In the genomic region with DNA sequence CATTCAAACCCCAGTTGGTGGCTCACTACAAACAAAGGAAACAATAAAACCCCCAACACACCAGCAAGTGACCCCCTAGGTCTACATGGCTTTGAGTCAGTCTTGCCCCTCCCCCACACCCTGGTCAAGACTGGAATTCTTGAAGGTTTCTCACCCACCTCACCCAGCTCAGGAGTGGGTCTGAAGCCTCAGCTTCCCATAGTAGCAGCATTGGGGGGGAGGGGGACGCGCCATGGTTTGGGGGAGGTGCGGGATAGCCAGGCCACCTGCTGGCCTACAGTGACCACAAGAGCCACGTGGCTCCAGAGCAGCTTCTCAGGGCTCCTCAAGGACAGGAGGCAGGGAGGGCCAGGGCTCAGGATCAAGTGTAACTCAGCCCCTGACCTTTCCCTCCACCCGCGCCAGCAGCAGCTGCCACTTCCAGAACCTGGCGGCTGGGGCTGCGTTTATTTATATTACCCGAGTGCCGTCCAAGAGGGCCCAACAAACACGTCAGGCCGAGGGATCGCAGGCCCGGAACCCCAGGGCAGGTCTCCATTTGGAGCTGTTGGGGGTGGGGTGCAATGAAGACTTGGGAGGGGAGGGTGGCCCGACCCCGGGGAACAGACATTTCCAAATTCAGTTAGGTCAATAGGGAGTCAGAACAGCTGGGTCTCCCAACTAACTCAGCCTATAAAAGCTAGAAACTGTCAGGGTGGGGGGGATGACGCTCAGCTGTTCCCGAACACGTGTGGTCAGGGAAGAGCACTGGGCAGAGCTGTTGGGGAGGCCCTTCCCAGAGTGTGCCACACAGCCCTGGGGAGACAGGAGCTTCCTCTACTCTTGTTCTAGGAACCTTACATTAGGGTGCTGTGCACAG, we compare ENCODE assay signal across 9 mouse cellular contexts. TPM values are rescaled to one million over a fixed set of nuclear protein-coding genes. Genes with fewer than 3 reads are reported as not detected.
A peak's percentile ranks its signal among the peaks of the same experiment; 100 is the strongest.
DNase-seq lines count a peak whose midpoint lies in the region; ATAC-seq and TF ChIP-seq lines count a peak whose summit lies in the region.
"Had no signal": no experiment of that assay in that cellular context is flagged by ENCODE, and none has a peak within 500 bp of the region (broad histone marks: within the 10 kb centered on the region; RNA-seq: fewer than 3 reads in every experiment).

No protein-coding gene starts in this region.

- H3K4me2 ChIP-seq in forebrain, embryonic 16.5 days (ENCODE audit: low read length) = peak overlapping the region; percentile 63
- no peak overlapping the region for H3K4me2 ChIP-seq in hindbrain, embryonic 11.5 days (replicated peaks; ENCODE audit: low read depth, low read length)
- H3K4me2 ChIP-seq in limb, embryonic 14.5 days (replicated peaks; ENCODE audit: low read depth, low read length, severe bottlenecking) = peak overlapping the region; percentile 53
- peak overlapping the region; percentile 62 for H3K4me2 ChIP-seq in midbrain, embryonic 15.5 days

- ATAC-seq in forebrain, embryonic 16.5 days = no peak
- peak; percentile 31; the same call in 1 of the 2 replicates for ATAC-seq in hindbrain, embryonic 11.5 days (ENCODE audit: low FRiP score)
- ATAC-seq in limb, embryonic 14.5 days (ENCODE audit: low FRiP score, low read depth) = peak; percentile 53
- peak; percentile 10; the same call in 1 of the 2 replicates for ATAC-seq in midbrain, embryonic 15.5 days (replicated peaks)

- no peak overlapping the region; the same call in 1 of the 2 replicates for H3K9ac ChIP-seq in forebrain, embryonic 16.5 days (replicated peaks; ENCODE audit: low read depth, low read length)
- 0 out of 2 replicates have a peak overlapping the region, but pooled peaks have one; percentile 24 for H3K9ac ChIP-seq in hindbrain, embryonic 11.5 days (ENCODE audit: low read depth, low read length)
- H3K9ac ChIP-seq in limb, embryonic 14.5 days (ENCODE audit: low read depth, low read length, severe bottlenecking) = peak overlapping the region; percentile 48; the same call in 1 of the 2 replicates
- no peak overlapping the region for H3K9ac ChIP-seq in midbrain, embryonic 15.5 days

- no peak for TF ChIP-seq CTCF in thymus, adult 2 months (IDR thresholded peaks at IDR 0.05; ENCODE audit: borderline replicate concordance, control insufficient read depth, extremely low read depth, insufficient read depth, low read length, poor library complexity)

- no peaks in the 10 kb centered on the region for H3K27me3 ChIP-seq in thymus, adult 2 months (ENCODE audit: control insufficient read depth, insufficient read depth, low read length)
- H3K27me3 ChIP-seq in forebrain, embryonic 16.5 days (replicated peaks; ENCODE audit: control insufficient read depth, insufficient read depth, low read length) = no peaks in the 10 kb centered on the region
- H3K27me3 ChIP-seq in hindbrain, embryonic 11.5 days (ENCODE audit: control insufficient read depth, insufficient read depth, low read length) = no peaks in the 10 kb centered on the region
- no peaks in the 10 kb centered on the region for H3K27me3 ChIP-seq in limb, embryonic 14.5 days (ENCODE audit: control insufficient read depth, insufficient read depth, low read length)
- no peaks in the 10 kb centered on the region for H3K27me3 ChIP-seq in midbrain, embryonic 15.5 days (replicated peaks)

- peak overlapping the region; percentile 21; the same call in 1 of the 2 replicates for H3K4me3 ChIP-seq in thymus, adult 2 months (ENCODE audit: control insufficient read depth, insufficient read depth, low read length)
- H3K4me3 ChIP-seq in forebrain, embryonic 16.5 days (replicated peaks; ENCODE audit: low read length) = peak overlapping the region; percentile 33
- H3K4me3 ChIP-seq in hindbrain, embryonic 11.5 days (ENCODE audit: low read depth, low read length) = no peak overlapping the region
- peak overlapping the region; percentile 21; the same call in 1 of the 2 replicates for H3K4me3 ChIP-seq in limb, embryonic 14.5 days (replicated peaks; ENCODE audit: low read length)
- peak overlapping the region; percentile 31; the same call in 1 of the 2 replicates for H3K4me3 ChIP-seq in midbrain, embryonic 15.5 days

- TF ChIP-seq POLR2A in thymus, adult 2 months (IDR thresholded peaks at IDR 0.05; ENCODE audit: control insufficient read depth, extremely low read depth, insufficient read depth, low read length, poor library complexity) = no peak
- no peak for TF ChIP-seq POLR2A in limb, embryonic 14.5 days (IDR thresholded peaks at IDR 0.05; ENCODE audit: borderline replicate concordance, extremely low read depth, insufficient read depth, insufficient read length)

- 21% methylated on average over 19 of the region's 19 CpGs for WGBS in thymus, adult 2 months
- WGBS in forebrain, embryonic 16.5 days = 16% methylated on average over 19 of the region's 19 CpGs
- 3% methylated on average over 19 of the region's 19 CpGs for WGBS in hindbrain, embryonic 11.5 days
- WGBS in limb, embryonic 14.5 days = 15% methylated on average over 19 of the region's 19 CpGs
- 8% methylated on average over 19 of the region's 19 CpGs for WGBS in midbrain, embryonic 15.5 days

- no peaks in the 10 kb centered on the region for H3K9me3 ChIP-seq in forebrain, embryonic 16.5 days (ENCODE audit: control insufficient read depth, low read length)
- H3K9me3 ChIP-seq in hindbrain, embryonic 11.5 days (ENCODE audit: control insufficient read depth, low read length) = no peaks in the 10 kb centered on the region
- H3K9me3 ChIP-seq in limb, embryonic 14.5 days (ENCODE audit: control insufficient read depth, low read length) = no peaks in the 10 kb centered on the region
- H3K9me3 ChIP-seq in midbrain, embryonic 15.5 days = no peaks in the 10 kb centered on the region

- no peaks in the 10 kb centered on the region for H3K36me3 ChIP-seq in thymus, adult 2 months (ENCODE audit: control insufficient read depth, insufficient read depth, low read length)
- H3K36me3 ChIP-seq in forebrain, embryonic 16.5 days (ENCODE audit: control insufficient read depth, insufficient read depth) = no peaks in the 10 kb centered on the region
- H3K36me3 ChIP-seq in hindbrain, embryonic 11.5 days (ENCODE audit: control insufficient read depth, insufficient read depth, low read length) = no peaks in the 10 kb centered on the region
- peaks cover 46% of the 10 kb centered on the region for H3K36me3 ChIP-seq in limb, embryonic 14.5 days (ENCODE audit: control insufficient read depth, insufficient read depth, low read length)
- H3K36me3 ChIP-seq in midbrain, embryonic 15.5 days (replicated peaks) = no peaks in the 10 kb centered on the region

- peaks cover 50% of the 10 kb centered on the region for H3K4me1 ChIP-seq in thymus, adult 2 months (replicated peaks; ENCODE audit: control insufficient read depth, insufficient read depth, low read length)
- peaks cover 59% of the 10 kb centered on the region for H3K4me1 ChIP-seq in forebrain, embryonic 16.5 days (replicated peaks; ENCODE audit: control insufficient read depth, insufficient read depth, low read length)
- peaks cover 32% of the 10 kb centered on the region for H3K4me1 ChIP-seq in hindbrain, embryonic 11.5 days (replicated peaks; ENCODE audit: control insufficient read depth, insufficient read depth, low read length)
- peaks cover 42% of the 10 kb centered on the region for H3K4me1 ChIP-seq in limb, embryonic 14.5 days (ENCODE audit: control insufficient read depth, insufficient read depth, low read length)
- H3K4me1 ChIP-seq in midbrain, embryonic 15.5 days = peaks cover 46% of the 10 kb centered on the region

- DNase-seq in thymus, adult 2 months = no peak
- DNase-seq in thymus, postnatal 0 days (ENCODE audit: low spot score) = no peak
- DNase-seq in hindbrain, embryonic 11.5 days (ENCODE audit: low spot score) = peak; percentile 51
- peak; percentile 47 for DNase-seq in limb, embryonic 14.5 days (ENCODE audit: low spot score)
- DNase-seq in c-Kit-positive CD71-positive TER-119-positive erythroid progenitor cells, embryonic 14.5 days (ENCODE audit: low spot score) = no peak
- no peak for DNase-seq in layer of hippocampus, adult 8-10 months (ENCODE audit: low spot score in 2 of 2)

- no peak overlapping the region for H3K27ac ChIP-seq in thymus, adult 2 months (ENCODE audit: control insufficient read depth, insufficient read depth, low read length)
- peak overlapping the region; percentile 82; the same call in 1 of the 2 replicates for H3K27ac ChIP-seq in forebrain, embryonic 16.5 days (ENCODE audit: low read length)
- peak overlapping the region; percentile 30; the same call in 1 of the 2 replicates for H3K27ac ChIP-seq in hindbrain, embryonic 11.5 days (ENCODE audit: low read depth, low read length)
- peak overlapping the region; percentile 73 for H3K27ac ChIP-seq in limb, embryonic 14.5 days (replicated peaks; ENCODE audit: low read depth, low read length)
- peak overlapping the region; percentile 70 for H3K27ac ChIP-seq in midbrain, embryonic 15.5 days

RNA-seq across cellular contexts. Expression of gene Rflna, which starts 53.9 kb away (rescaled TPM):
- polyA plus RNA-seq in thymus, adult 2 months (2012; rRNA removed) = 3.4 and 4.5 TPM in 2 replicates
- 0.51 and 0.61 TPM in 2 replicates for polyA plus RNA-seq in thymus, postnatal 0 days (2015; fragmentation: Nextera tagmentation; extraction: Ambion mirVana)
- 3.7 and 4.0 TPM in 2 replicates for polyA plus RNA-seq in forebrain, embryonic 16.5 days (2015; fragmentation: Nextera tagmentation; extraction: Ambion mirVana)
- polyA plus RNA-seq in hindbrain, embryonic 11.5 days (2014; fragmentation: Nextera tagmentation; extraction: Ambion mirVana) = 7.8 and 9.2 TPM in 2 replicates
- 107 and 154 TPM in 2 replicates for polyA plus RNA-seq in limb, embryonic 14.5 days (2012; rRNA removed)
- polyA plus RNA-seq in limb, embryonic 14.5 days (2014; fragmentation: Nextera tagmentation; extraction: Ambion mirVana) = 47.4 and 55.8 TPM in 2 replicates
- polyA plus RNA-seq in midbrain, embryonic 15.5 days (2015; fragmentation: Nextera tagmentation; extraction: Ambion mirVana) = 6.7 and 7.9 TPM in 2 replicates
- total RNA-seq in layer of hippocampus, adult 8-10 months (2022) = under 1 TPM in 3 of 4 experiments, not detected in 1; 0.37 to 0.66 (median 0.45) TPM
- total RNA-seq: MEL had no signal

Comparison
In these comparisons a context has a peak if more than half of its experiments do, and no peak if none do; other contexts are left out.
1. DNase-seq: peak in hindbrain, embryonic 11.5 days (single experiment) and limb, embryonic 14.5 days (single experiment); none in thymus, adult 2 months (single experiment), thymus, postnatal 0 days (single experiment), c-Kit-positive CD71-positive TER-119-positive erythroid progenitor cells, embryonic 14.5 days (single experiment) and layer of hippocampus, adult 8-10 months (0 of 2).
2. H3K9ac ChIP-seq: peak in hindbrain, embryonic 11.5 days (single experiment) and limb, embryonic 14.5 days (single experiment); none in forebrain, embryonic 16.5 days (single experiment) and midbrain, embryonic 15.5 days (single experiment).